Mouse (Mus musculus) kidney, embryonic 15.5 days (tissue): ENCODE measurements around the gene Cnnm3. TPM values are rescaled to one million over a fixed set of nuclear protein-coding genes. Genes with fewer than 3 reads are reported as not detected.
"Not testable (repeated sequence)": the region's sequence is repeated elsewhere in the genome, so short reads cannot be mapped to it uniquely, and the experiment has no call there.

Source experiments
- ATAC-seq: fragments of 200-750 bp; cut with Nextera tagmentation; replicated peaks from 2 replicates; pipeline ENCODE4 v1.8.0; 2017; ENCODE audit warnings: moderate TSS enrichment; ENCODE audit not compliant: low FRiP score
- H3K27ac ChIP-seq: fragments of 300-500 bp; sonication (generic); 2 replicates; pipeline ENCODE4 v1.5.1; 2015; ENCODE audit warnings: mild to moderate bottlenecking, inconsistent platforms
- H3K27me3 ChIP-seq: fragments of 300-500 bp; sonication (generic); 2 replicates; pipeline ENCODE4 v1.6.1; 2015; ENCODE audit warnings: inconsistent platforms
- H3K36me3 ChIP-seq: fragments of 300-500 bp; sonication (generic); 2 replicates; pipeline ENCODE4 v1.6.1; 2015; ENCODE audit warnings: inconsistent platforms
- H3K4me1 ChIP-seq: fragments of 300-500 bp; sonication (generic); 2 replicates; pipeline ENCODE4 v1.6.1; 2015; ENCODE audit warnings: inconsistent platforms
- H3K4me2 ChIP-seq: fragments of 300-500 bp; sonication (generic); 2 replicates; pipeline ENCODE4 v1.6.1; 2015; ENCODE audit warnings: moderate library complexity, mild to moderate bottlenecking, inconsistent platforms
- H3K4me3 ChIP-seq: fragments of 300-500 bp; sonication (generic); replicated peaks from 2 replicates; pipeline ENCODE4 v1.5.1; 2015; ENCODE audit warnings: mild to moderate bottlenecking, inconsistent platforms
- H3K9ac ChIP-seq: fragments of 300-500 bp; sonication (generic); 2 replicates; pipeline ENCODE4 v1.6.1; 2015; ENCODE audit warnings: mild to moderate bottlenecking, inconsistent platforms
- H3K9me3 ChIP-seq: fragments of 300-500 bp; sonication (generic); replicated peaks from 2 replicates; pipeline ENCODE4 v1.6.1; 2016; ENCODE audit warnings: inconsistent platforms
- WGBS: fragments of 180-500 bp; shearing (Covaris S2); methylation state at CpG from one replicate; pipeline ENCODE4 v1.1.7; 2015; ENCODE audit warnings: mixed read lengths; 5-methylcytosine and 5-hydroxymethylcytosine counted together
- polyA plus RNA-seq: library from polyadenylated mRNA; unstranded; fragments of >200 nt; fragmentation: Nextera tagmentation; extraction: Ambion mirVana; gene quantifications from 2 replicates; pipeline ENCODE4 v1.2.1, GENCODE M21; 2015

The Cnnm3 gene
- polyA plus RNA-seq, 1 experiment from 2014 or later: 4.0 TPM

DNA sequence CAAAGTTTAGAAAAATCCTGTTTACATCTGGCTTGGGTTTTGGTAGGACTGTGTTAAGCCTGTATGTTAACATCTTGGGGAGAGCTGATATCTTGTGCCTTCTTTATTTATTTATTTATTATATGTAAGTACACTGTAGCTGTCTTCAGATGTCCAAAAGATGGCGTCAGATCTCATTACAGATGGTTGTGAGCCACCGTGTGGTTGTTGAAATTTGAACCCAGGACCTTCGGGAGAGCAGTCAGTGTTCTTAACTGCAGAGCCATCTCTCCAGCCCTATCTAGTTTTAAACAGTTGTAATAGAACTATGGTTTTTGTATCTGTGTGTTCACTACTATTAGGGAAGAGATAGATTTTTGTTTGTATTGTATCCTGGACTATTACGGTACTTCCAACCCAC is 17.6 kb downstream of the Cnnm3 start:
- no peak overlapping the region for H3K27ac ChIP-seq
- H3K4me2 ChIP-seq: no peak overlapping the region
- H3K27me3 ChIP-seq: no peaks in the 10 kb centered on the region
- 79% methylated on average over 4 of the region's 4 CpGs for WGBS
- H3K4me1 ChIP-seq: 0 out of 2 replicates have a peak, but pooled peaks cover 4% of the 10 kb centered on the region
- no peak overlapping the region for H3K4me3 ChIP-seq
- peaks cover 45% of the 10 kb centered on the region for H3K36me3 ChIP-seq
- no peak for ATAC-seq
- H3K9me3 ChIP-seq: no peaks in the 10 kb centered on the region
- H3K9ac ChIP-seq: no peak overlapping the region

DNA sequence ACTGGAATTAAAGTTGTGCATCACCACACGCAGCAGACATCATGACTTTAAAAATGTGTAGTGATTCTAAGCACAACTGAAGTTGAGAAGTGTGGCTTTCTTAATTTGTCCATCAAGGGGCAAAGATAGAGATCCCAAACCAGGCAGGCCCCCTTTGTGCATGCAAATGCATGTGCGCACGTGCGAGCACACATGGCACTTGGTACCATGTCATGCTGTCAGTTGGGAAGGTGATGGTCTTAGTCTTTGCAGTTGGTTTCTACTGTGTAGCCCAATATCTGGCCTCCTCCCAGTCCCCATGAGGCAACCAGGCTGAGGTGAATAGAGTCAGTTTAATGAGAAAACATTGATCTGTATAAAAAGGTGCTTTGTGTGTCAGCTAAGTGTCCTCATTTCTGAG is 18.2 kb downstream of the Cnnm3 start:
- ATAC-seq: no peak

DNA sequence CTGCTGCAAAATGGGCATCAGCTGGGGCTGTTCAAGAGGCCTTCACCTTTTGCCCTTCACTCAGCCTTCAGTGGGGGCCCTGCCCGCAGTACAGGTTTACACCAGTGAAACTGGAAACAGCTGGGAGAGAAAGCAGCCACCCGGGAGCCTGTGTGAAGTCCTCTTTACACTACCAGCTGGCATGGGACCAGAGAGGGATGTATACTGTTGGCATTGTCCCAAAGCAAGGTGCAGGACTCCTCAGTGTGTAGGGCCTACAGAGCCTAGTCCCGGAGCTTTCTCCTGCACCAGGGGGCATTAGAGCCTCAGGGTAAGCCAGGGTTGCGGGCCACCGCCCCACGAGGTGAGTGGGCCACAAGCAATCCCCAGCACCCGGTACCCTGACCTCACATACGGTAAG is 18.8 kb downstream of the Cnnm3 start:
- WGBS: 80% methylated on average over 8 of the region's 8 CpGs
- Histone ChIP-seq H3K9ac (no peak overlapping the region), H3K9me3 (no peaks in the 10 kb centered on the region), H3K4me1 (0 out of 2 replicates have a peak, but pooled peaks cover 3% of the 10 kb centered on the region), H3K4me2 (no peak overlapping the region), H3K36me3 (peaks cover 33% of the 10 kb centered on the region), H3K27me3 (no peaks in the 10 kb centered on the region), H3K27ac (no peak overlapping the region), H3K4me3 (no peak overlapping the region)
- no peak for ATAC-seq

More for the DNA sequence above, 18.2 kb downstream of the Cnnm3 start:
- Histone ChIP-seq H3K4me2 (no peak overlapping the region), H3K27me3 (no peaks in the 10 kb centered on the region), H3K4me1 (0 out of 2 replicates have a peak, but pooled peaks cover 3% of the 10 kb centered on the region), H3K27ac (no peak overlapping the region), H3K9me3 (no peaks in the 10 kb centered on the region), H3K9ac (no peak overlapping the region), H3K36me3 (peaks cover 39% of the 10 kb centered on the region), H3K4me3 (no peak overlapping the region)
- 94% methylated on average over 4 of the region's 4 CpGs for WGBS

DNA sequence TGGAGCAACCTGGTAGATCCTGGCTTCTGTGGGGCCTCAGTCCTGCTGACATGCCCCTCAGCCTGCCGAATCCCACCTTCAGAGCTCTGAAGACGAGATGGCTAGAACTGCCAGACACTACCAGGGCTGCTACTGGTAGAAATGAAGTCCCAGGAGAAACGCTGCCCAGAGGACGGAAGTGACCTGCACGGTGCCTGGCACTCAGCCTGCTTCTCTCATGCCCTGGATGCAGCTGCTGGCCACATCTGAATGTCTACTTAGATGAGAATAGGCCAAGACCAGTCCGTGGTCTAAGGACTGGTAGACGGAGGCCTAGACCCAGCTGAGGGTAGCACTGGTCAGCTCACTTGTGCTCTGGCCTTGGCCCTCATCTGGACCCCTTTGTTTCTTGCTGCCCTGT is 19.3 kb downstream of the Cnnm3 start:
- Histone ChIP-seq H3K4me3 (no peak overlapping the region), H3K36me3 (peaks cover 28% of the 10 kb centered on the region), H3K9ac (no peak overlapping the region), H3K27ac (no peak overlapping the region), H3K9me3 (no peaks in the 10 kb centered on the region), H3K27me3 (no peaks in the 10 kb centered on the region), H3K4me2 (no peak overlapping the region), H3K4me1 (0 out of 2 replicates have a peak, but pooled peaks cover 3% of the 10 kb centered on the region)
- WGBS: 92% methylated on average over 7 of the region's 7 CpGs
- no peak for ATAC-seq

DNA sequence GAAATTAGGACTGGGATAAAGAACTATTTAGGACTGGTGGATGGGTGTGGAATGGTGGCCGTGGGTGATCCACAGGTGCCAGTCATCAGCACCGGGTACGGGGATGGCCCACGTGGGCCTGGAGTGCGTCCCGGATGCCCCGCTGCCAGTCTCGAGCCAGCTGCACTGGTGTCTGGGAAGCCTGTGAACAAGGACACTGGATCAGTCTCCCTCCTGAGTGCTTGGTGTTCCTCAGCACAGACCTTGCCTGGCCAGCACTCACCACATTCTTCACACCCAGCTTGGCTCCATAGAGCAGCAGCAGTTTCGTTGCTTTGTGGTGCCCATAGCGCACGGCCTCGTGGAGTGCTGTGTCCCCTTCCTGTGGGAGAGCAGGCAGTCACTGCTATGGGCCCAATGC is 19.8 kb downstream of the Cnnm3 start:
- Histone ChIP-seq H3K4me2 (no peak overlapping the region), H3K4me3 (no peak overlapping the region), H3K27me3 (no peaks in the 10 kb centered on the region), H3K4me1 (0 out of 2 replicates have a peak, but pooled peaks cover 3% of the 10 kb centered on the region), H3K27ac (no peak overlapping the region), H3K9me3 (no peaks in the 10 kb centered on the region), H3K36me3 (peaks cover 26% of the 10 kb centered on the region), H3K9ac (no peak overlapping the region)
- no peak for ATAC-seq
- 92% methylated on average over 12 of the region's 12 CpGs for WGBS

DNA sequence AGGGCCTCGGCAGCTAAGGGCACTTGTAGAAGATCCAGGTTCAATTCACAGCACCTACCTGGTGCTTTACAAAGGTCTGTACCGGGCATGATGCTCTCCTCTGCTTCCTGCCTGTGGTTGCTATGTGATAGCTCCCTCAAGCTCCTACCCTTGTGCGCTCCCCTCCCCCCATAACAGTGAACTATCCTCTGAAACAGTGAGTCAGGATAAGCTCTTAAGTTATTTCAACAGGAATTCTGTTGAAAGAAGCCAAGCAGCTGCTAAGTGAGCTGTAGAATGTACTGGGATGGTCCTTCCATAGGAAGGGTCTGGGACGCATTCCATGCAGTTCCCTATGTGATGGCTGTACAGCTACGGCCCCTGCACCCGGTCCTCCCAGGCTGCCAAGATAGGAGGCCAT is 21.9 kb downstream of the Cnnm3 start:
- H3K4me3 ChIP-seq: no peak overlapping the region
- H3K4me1 ChIP-seq: 0 out of 2 replicates have a peak, but pooled peaks cover 3% of the 10 kb centered on the region
- WGBS: 76% methylated on average over 6 of the region's 6 CpGs
- ATAC-seq: no peak
- no peaks in the 10 kb centered on the region for H3K27me3 ChIP-seq
- H3K27ac ChIP-seq: no peak overlapping the region
- H3K9ac ChIP-seq: no peak overlapping the region
- H3K9me3 ChIP-seq: no peaks in the 10 kb centered on the region
- H3K4me2 ChIP-seq: no peak overlapping the region
- H3K36me3 ChIP-seq: peaks cover 31% of the 10 kb centered on the region

DNA sequence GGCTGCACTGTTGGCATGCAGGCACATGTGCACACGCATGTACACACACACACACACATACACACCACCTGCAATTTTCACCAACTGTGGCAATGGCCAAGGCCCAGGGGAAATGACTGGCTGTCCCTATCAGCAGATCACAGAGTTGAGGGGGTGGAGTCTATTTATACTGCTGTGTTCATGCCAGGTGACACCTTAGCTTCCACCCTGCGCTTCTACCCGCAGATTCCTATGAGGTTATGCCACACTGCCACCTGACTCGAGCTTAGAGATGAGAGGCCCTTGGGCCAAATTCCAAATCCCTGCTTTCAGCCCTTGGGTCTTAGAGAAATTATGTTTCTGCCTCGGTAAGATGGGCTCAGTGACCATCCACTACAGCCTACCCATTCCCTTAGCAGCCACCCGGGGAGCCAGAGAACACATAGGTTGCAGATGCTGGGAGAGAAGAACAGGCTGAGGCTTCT is 23.0 kb downstream of the Cnnm3 start:
- Histone ChIP-seq H3K4me3 (no peak overlapping the region), H3K9ac (no peak overlapping the region), H3K27ac (no peak overlapping the region), H3K27me3 (no peaks in the 10 kb centered on the region), H3K4me1 (0 out of 2 replicates have a peak, but pooled peaks cover 3% of the 10 kb centered on the region), H3K9me3 (no peaks in the 10 kb centered on the region), H3K4me2 (no peak overlapping the region), H3K36me3 (peaks cover 42% of the 10 kb centered on the region)
- WGBS: 61% methylated on average over 6 of the region's 6 CpGs
- ATAC-seq: no peak

DNA sequence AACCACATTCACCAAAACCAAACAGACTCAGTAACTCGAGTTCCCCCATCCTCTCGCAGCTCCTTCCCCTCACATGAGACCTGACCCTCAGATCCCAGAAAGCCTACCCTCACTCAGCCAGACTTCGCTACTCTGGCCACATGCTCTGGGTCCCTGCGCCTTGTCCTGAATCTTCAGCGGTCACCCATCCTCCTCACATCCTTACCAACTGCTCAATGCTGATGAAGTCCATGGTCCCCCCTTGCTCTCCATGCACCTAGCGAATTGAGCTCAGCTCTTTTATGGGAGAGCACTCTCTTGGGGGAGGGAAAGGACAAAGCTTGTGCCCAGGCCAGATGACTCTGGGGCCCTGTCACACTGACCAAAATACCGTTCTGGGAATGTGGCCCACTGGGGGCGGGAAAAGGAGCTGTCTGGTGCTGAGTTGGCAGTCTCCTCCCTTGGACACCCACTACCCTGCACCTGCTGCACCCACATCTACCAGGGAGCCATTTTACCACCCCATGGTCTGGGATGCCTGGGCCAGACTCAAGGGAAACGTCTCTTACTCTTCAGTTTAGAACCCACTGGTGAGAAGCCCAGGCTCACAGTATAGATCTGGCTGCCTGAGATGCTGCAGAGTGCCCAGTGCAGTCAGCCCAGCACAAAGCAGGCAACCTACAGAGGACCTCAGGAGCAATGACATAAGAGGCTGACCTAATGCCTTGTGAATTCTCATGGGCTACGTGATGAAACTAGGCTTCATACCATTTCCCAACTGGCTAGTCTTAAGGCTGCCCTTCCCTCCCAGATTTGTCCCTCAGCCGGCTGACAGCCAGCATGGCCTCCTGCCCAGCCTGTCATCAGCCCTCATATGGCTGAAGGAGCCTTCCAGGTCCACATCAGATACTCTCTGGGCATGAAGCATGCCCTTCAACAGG is 24.1 kb downstream of the Cnnm3 start:
- ATAC-seq: no peak
- Histone ChIP-seq H3K4me3 (no peak overlapping the region), H3K9ac (no peak overlapping the region), H3K4me2 (no peak overlapping the region), H3K36me3 (peaks cover 47% of the 10 kb centered on the region), H3K9me3 (no peaks in the 10 kb centered on the region), H3K27ac (no peak overlapping the region), H3K27me3 (no peaks in the 10 kb centered on the region), H3K4me1 (0 out of 2 replicates have a peak, but pooled peaks cover 3% of the 10 kb centered on the region)
- 86% methylated on average over 11 of the region's 11 CpGs for WGBS

DNA sequence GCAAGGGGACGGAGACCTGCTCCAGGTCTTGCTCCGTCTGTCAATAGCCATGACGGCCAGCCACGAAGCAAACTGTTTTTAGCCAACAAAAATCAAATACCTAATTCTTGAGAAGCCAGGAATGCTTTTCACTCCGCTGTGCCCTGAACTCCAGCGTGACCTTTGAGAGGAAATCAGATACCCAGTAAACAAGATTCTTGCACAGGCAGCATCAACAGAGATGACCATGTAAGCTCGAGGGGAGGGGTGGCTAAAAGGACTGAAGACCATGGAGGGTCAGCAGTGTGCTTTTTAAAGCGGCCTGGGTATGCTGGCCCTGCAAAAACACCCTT is 24.7 kb downstream of the Cnnm3 start:
- WGBS: 66% methylated on average over 8 of the region's 8 CpGs
- Histone ChIP-seq H3K27me3 (no peaks in the 10 kb centered on the region), H3K9ac (no peak overlapping the region), H3K4me3 (no peak overlapping the region), H3K4me2 (no peak overlapping the region), H3K9me3 (no peaks in the 10 kb centered on the region), H3K27ac (no peak overlapping the region), H3K36me3 (peaks cover 47% of the 10 kb centered on the region), H3K4me1 (0 out of 2 replicates have a peak, but pooled peaks cover 3% of the 10 kb centered on the region)
- ATAC-seq: no peak

DNA sequence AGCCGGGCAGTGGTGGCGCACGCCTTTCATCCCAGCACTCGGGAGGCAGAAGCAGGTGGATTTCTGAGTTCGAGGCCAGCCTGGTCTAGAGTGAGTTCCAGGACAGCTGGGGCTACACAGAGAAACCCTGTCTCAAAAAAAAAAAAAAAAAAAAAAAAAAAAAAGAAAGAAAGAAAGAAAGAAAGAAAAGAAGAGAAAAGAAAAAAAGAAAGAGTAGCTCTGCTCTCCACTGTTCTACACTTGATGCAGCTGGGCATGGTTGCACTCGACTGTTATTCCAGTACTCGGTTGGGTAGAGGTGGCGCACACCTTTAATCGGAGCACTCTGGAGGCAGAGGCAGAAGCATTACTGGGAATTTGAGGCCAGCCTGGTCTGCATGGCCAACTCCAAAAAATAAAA is 25.1 kb downstream of the Cnnm3 start, which contains the start of gene Ankrd23:
Gene Ankrd23 (minus strand): TSS at position 101 of the 400 bp plus-strand sequence.
- H3K4me3 ChIP-seq, H3K9ac ChIP-seq, H3K4me1 ChIP-seq, H3K4me2 ChIP-seq, H3K9me3 ChIP-seq, H3K27me3 ChIP-seq, H3K27ac ChIP-seq, ATAC-seq: not testable (repeated sequence)
- WGBS: 95% methylated on average over 9 of the region's 9 CpGs
- H3K36me3 ChIP-seq: peaks cover 47% of the 10 kb centered on the region

DNA sequence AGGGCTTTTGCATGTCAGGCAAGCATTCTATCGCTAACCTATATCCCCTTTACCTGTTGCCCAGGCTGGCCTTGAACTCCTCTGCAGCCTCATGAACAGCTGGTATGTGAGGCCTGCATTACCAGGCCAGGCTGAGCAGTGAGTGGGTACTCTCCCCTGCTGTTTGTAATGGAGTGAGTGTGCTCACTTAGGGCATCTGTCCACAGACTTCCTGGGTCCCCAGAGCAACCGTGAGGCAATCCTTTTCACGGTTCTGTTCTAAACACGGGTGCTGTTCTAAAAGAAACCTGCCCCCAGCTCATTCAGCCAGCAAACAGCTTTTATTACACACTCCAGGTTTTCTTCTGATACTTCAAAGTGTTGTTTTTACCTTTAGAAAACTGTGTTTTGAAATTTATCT is 27.1 kb downstream of the Cnnm3 start:
- WGBS: 85% methylated on average over 4 of the region's 4 CpGs

DNA sequence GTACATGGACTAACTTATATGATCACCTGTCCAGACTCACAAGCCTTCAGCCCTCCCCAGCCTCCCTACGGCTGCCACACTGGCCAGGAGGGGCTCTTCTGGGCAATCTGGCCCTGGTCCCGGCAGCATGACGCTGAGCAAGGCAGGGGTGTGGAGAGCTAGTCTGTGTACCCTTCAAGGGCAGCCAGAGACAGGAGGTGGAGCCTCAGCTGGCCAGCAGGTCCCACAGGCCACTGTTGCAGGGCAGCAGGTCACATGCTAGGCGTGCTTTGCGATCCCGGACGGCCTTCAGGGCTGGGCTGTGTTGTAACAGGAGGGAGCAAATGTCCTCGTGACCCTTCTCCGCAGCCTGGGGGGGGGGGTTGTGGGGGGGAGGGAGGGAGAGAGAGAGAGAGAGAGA is 27.5 kb downstream of the Cnnm3 start, which contains the start of gene Gm42417:
Gene Gm42417 (minus strand): TSS at position 244 of the 400 bp plus-strand sequence.
- no peak within 1 kb of the TSS for H3K27ac ChIP-seq
- no peak within 1 kb of the TSS for H3K4me2 ChIP-seq
- no peaks in the 10 kb centered on the region for H3K9me3 ChIP-seq
- no peak within 1 kb of the TSS for H3K4me3 ChIP-seq
- peaks cover 59% of the 10 kb centered on the region for H3K36me3 ChIP-seq
- WGBS: 40% methylated on average over 9 of the region's 9 CpGs
- H3K27me3 ChIP-seq: no peaks in the 10 kb centered on the region
- ATAC-seq: no peak; the same call in 1 of the 2 replicates
- no peak within 1 kb of the TSS for H3K9ac ChIP-seq
- 0 out of 2 replicates have a peak, but pooled peaks cover 1% of the 10 kb centered on the region for H3K4me1 ChIP-seq

More for the DNA sequence above, 27.1 kb downstream of the Cnnm3 start:
- H3K4me1 ChIP-seq: 0 out of 2 replicates have a peak, but pooled peaks cover 3% of the 10 kb centered on the region
- no peaks in the 10 kb centered on the region for H3K27me3 ChIP-seq
- no peak overlapping the region for H3K4me2 ChIP-seq
- no peak overlapping the region for H3K9ac ChIP-seq
- H3K9me3 ChIP-seq: no peaks in the 10 kb centered on the region
- peaks cover 55% of the 10 kb centered on the region for H3K36me3 ChIP-seq
- ATAC-seq: no peak
- no peak overlapping the region for H3K4me3 ChIP-seq
- no peak overlapping the region for H3K27ac ChIP-seq
